Mouse (Mus musculus) megakaryocyte, embryonic 14.5 days (primary cell): Measurements from ENCODE around the gene Rab40c. TPM values are rescaled to one million over a fixed set of nuclear protein-coding genes. Genes with fewer than 3 reads are reported as not detected.

Experiments used
- H3K27me3 ChIP-seq: replicated peaks from 2 replicates; pipeline ENCODE3; 2012; ENCODE audit warnings: inconsistent platforms
- H3K36me3 ChIP-seq: replicated peaks from 2 replicates; pipeline ENCODE3; 2012; ENCODE audit warnings: low read length, inconsistent platforms, mixed read lengths
- H3K4me1 ChIP-seq: 2 replicates; pipeline ENCODE4 v1.6.1; 2012; ENCODE audit warnings: inconsistent platforms
- H3K4me3 ChIP-seq: replicated peaks from 2 replicates; pipeline ENCODE3; 2012; ENCODE audit warnings: moderate library complexity, mild to moderate bottlenecking, inconsistent platforms
- H3K9me3 ChIP-seq: 2 replicates; pipeline ENCODE4 v1.6.1; 2012; ENCODE audit warnings: inconsistent platforms
- FLI1 ChIP-seq: IDR thresholded peaks from 2 replicates; pipeline ENCODE4 v1.6.1; 2012; ENCODE audit warnings: low read length, inconsistent platforms, mixed read lengths
- GATA1 ChIP-seq: IDR thresholded peaks from 3 replicates; pipeline ENCODE4 v1.6.1; 2012; ENCODE audit warnings: mixed read lengths, low read length, inconsistent platforms, borderline replicate concordance
- polyA plus RNA-seq: library from polyadenylated mRNA; stranded (reverse); fragments of >175 nt; gene quantifications from 2 replicates; pipeline ENCODE4 v1.2.3, GENCODE M21; 2012; ENCODE audit warnings: low replicate concordance; ENCODE audit not compliant: insufficient read depth

The Rab40c gene
- 8.8 and 24.8 TPM in 2 replicates for polyA plus RNA-seq

DNA sequence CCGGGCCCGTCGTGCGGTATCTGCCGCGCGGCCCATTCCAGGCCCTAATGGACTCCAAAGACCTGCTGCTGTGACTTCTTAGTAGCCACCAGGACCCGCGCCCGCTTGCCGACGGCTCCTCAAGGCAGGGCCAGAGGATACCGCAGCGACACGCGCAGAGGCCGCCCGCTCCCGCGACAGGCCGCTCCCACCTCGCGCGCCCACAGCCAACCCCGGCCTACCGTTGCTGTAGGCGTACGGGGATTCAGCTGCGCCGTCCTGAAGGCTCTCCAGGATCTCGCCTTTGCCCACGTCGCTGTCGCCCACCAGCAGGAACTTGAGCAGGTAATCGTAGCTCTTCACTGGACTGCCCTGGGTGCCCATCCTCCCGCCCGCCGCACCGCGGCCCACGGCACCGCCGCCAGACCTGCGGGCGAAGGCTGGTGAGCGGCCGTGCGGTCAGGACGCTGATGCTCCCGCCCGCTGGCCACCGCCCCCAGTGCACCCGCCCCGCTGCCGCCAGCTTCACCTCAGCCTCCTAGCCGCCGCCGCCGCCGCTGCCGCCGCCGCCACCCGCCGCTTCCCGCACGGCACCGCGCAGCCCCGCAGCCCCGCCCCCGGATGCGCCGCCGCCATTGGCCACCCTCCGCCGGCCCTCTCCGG lies at the start of gene Rab40c:
Rab40c (minus strand) TSS at position 584 of the 642 bp plus-strand sequence.
- no peaks in the 10 kb centered on the region for H3K9me3 ChIP-seq
- peaks cover 2% of the 10 kb centered on the region for H3K27me3 ChIP-seq
- TF ChIP-seq FLI1 (no peak), GATA1 (no peak)
- H3K36me3 ChIP-seq = peaks cover 36% of the 10 kb centered on the region
- H3K4me3 ChIP-seq = peak within 1 kb of the TSS; percentile 100
- peaks cover 63% of the 10 kb centered on the region for H3K4me1 ChIP-seq

- Histone ChIP-seq H3K4me3 (no peak overlapping the region), H3K36me3 (peaks cover 35% of the 10 kb centered on the region), H3K4me1 (peaks cover 42% of the 10 kb centered on the region), H3K9me3 (no peaks in the 10 kb centered on the region), H3K27me3 (no peaks in the 10 kb centered on the region)
- TF ChIP-seq GATA1 = no peak
- TF ChIP-seq FLI1 = no peak
These were observed 48.6 kb upstream of the Rab40c start for GRCm38 (mm10) chr17:25968176-25968575.

GRCm38 (mm10) chr17:25967652-25968051 lies 48.1 kb upstream of the Rab40c start:
- TF ChIP-seq GATA1 (no peak), FLI1 (no peak)
- no peaks in the 10 kb centered on the region for H3K9me3 ChIP-seq
- H3K4me3 ChIP-seq = no peak overlapping the region
- H3K4me1 ChIP-seq = peaks cover 42% of the 10 kb centered on the region
- H3K36me3 ChIP-seq = peaks cover 35% of the 10 kb centered on the region
- H3K27me3 ChIP-seq = no peaks in the 10 kb centered on the region

DNA sequence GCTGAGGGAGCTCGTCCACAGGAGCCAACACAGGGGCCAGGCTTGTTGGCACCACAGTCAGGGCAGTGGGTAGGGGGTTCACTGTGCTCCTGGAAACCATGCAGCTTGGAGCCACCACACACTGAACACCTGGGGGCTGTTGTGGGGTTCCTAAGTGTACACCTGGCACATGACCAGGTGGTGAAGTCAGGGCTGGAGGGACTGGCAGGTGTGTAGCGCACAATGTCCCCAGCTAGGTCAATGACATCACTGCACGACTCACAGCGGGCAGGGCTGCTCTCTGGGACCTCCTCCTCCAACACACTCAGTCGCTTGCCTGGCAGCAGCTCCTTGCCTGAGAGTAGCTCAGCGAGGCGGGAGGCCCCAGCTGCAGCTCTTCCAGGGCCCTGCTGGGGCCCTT lies 44.7 kb upstream of the Rab40c start:
- TF ChIP-seq GATA1 (no peak), FLI1 (no peak)
- Histone ChIP-seq H3K27me3 (no peaks in the 10 kb centered on the region), H3K4me3 (no peak overlapping the region), H3K9me3 (no peaks in the 10 kb centered on the region), H3K4me1 (peaks cover 46% of the 10 kb centered on the region), H3K36me3 (peaks cover 64% of the 10 kb centered on the region)

DNA sequence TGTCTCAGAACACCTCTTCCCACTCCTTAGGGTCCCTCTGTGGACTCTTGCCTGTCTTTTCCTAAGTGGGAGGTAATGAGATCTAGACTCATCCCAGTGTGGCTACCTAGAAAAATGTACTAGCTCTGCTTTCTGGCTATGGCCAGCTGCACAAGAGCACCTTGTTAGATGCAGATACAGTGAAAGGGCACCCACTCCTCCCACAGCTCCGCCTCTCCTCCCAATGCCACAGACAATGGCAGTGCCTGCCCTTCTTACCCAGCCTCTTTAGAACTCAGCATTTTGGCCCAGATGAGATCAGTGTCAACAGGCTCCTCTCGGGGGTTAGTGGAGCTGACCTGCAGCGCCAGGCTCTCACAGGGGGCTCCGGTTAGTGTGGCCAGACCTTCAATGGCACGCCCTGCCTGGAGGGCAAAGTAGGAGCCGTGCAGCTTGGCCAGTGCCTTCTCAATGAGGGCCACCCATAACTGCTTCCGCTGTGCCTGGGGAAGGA lies 42.9 kb upstream of the Rab40c start:
- H3K27me3 ChIP-seq = peaks cover 3% of the 10 kb centered on the region
- peaks cover 46% of the 10 kb centered on the region for H3K4me1 ChIP-seq
- H3K36me3 ChIP-seq = peaks cover 81% of the 10 kb centered on the region
- H3K9me3 ChIP-seq = no peaks in the 10 kb centered on the region
- TF ChIP-seq GATA1 = no peak
- TF ChIP-seq FLI1 = no peak
- no peak overlapping the region for H3K4me3 ChIP-seq

GRCm38 (mm10) chr17:25961566-25961965 lies 42.0 kb upstream of the Rab40c start:
- H3K36me3 ChIP-seq = peaks cover 84% of the 10 kb centered on the region
- no peak overlapping the region for H3K4me3 ChIP-seq
- H3K4me1 ChIP-seq = peaks cover 46% of the 10 kb centered on the region
- TF ChIP-seq FLI1 (no peak), GATA1 (no peak)
- no peaks in the 10 kb centered on the region for H3K9me3 ChIP-seq
- peaks cover 7% of the 10 kb centered on the region for H3K27me3 ChIP-seq

GRCm38 (mm10) chr17:25959630-25960467 lies 40.3 kb upstream of the Rab40c start:
- TF ChIP-seq FLI1 (no peak), GATA1 (no peak)
- peak overlapping the region; percentile 26 for H3K4me3 ChIP-seq
- peaks cover 46% of the 10 kb centered on the region for H3K4me1 ChIP-seq
- peaks cover 74% of the 10 kb centered on the region for H3K36me3 ChIP-seq
- H3K9me3 ChIP-seq = no peaks in the 10 kb centered on the region
- H3K27me3 ChIP-seq = peaks cover 14% of the 10 kb centered on the region

DNA sequence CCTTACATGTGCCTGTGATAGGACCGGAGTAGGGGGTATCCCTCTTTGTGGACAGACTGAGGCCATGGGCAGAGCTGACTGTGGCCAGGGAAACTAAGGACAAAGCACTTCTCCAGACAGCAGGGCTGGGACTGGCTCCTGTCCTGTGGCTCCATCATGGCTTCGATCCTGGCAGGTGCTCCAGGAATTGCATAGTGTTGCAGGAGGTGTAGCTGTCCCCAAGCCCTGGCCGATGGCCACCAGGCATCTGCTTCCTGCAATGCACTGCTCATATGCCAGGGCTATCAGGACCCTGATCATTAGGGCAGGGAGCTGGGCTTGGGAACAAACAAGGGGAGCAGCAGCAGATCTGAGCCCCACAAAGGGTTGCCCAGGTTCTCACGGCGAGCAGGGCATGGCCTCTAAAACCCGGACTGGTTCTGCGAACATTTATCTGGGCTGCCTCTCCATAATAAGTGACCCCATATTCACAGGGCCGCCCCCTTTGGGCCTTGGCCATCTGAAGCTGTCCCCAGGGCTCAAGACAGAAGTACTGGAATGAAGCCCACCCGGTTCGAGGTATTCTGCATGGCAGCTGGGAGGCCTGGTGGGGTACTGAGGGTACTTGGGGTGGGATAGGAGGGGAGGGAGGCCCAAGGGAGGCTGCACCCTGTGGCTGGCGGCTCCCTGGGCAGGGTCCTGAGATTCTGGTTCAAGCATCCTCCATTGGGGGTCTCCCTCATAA lies 39.4 kb upstream of the Rab40c start:
- Histone ChIP-seq H3K4me1 (peaks cover 43% of the 10 kb centered on the region), H3K4me3 (no peak overlapping the region), H3K27me3 (peaks cover 19% of the 10 kb centered on the region), H3K36me3 (peaks cover 65% of the 10 kb centered on the region), H3K9me3 (no peaks in the 10 kb centered on the region)
- TF ChIP-seq FLI1 (no peak), GATA1 (no peak)

DNA sequence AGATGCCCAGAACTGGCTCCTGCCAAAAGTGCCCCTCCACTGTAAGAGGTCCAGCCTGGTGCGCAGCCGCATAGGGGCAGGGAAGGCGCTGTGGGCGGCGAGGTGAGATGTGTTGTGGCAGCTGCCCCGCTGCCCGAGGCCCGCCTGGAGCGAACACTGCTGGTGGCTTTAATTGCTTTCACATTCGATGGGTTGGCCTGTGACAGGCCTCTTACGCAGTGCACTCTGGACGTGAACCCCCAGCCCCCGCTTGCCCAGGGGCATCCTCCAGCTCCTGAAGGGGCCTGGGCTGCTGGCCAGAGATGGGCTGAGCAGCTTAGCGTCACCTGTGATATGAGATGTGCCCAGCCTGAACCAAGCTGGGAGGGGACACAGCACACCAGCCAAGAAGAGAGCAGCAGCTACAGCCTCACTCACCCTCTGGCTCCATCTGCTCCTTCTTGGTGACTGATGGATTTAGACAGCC lies 38.1 kb upstream of the Rab40c start:
- Histone ChIP-seq H3K4me1 (peaks cover 29% of the 10 kb centered on the region), H3K36me3 (peaks cover 52% of the 10 kb centered on the region), H3K9me3 (no peaks in the 10 kb centered on the region), H3K4me3 (no peak overlapping the region), H3K27me3 (peaks cover 31% of the 10 kb centered on the region)
- TF ChIP-seq FLI1 (no peak), GATA1 (no peak)

- TF ChIP-seq GATA1 = no peak
- TF ChIP-seq FLI1 = no peak
- H3K27me3 ChIP-seq = peaks cover 41% of the 10 kb centered on the region
- peaks cover 29% of the 10 kb centered on the region for H3K4me1 ChIP-seq
- H3K9me3 ChIP-seq = no peaks in the 10 kb centered on the region
- H3K4me3 ChIP-seq = no peak overlapping the region
- peaks cover 42% of the 10 kb centered on the region for H3K36me3 ChIP-seq
These were observed 37.1 kb upstream of the Rab40c start for GRCm38 (mm10) chr17:25956631-25957030.
